Mouse (Mus musculus) neural tube, embryonic 14.5 days (tissue): Measurements from ENCODE around the gene Rhobtb1. TPM values are rescaled to one million over a fixed set of nuclear protein-coding genes. Genes with fewer than 3 reads are reported as not detected.

Source experiments
- ATAC-seq: fragments of 200-750 bp; cut with Nextera tagmentation; 2 replicates; pipeline ENCODE4 v1.8.0; 2017; ENCODE audit warnings: low read depth, mild to moderate bottlenecking, moderate TSS enrichment, moderate library complexity
- H3K27ac ChIP-seq: fragments of 300-500 bp; sonication (generic); 2 replicates; pipeline ENCODE4 v1.5.1; 2014; ENCODE audit warnings: low read depth, mild to moderate bottlenecking, control low read depth, low read length, moderate library complexity, mixed read lengths
- H3K27me3 ChIP-seq: fragments of 300-500 bp; sonication (generic); 2 replicates; pipeline ENCODE4 v1.6.1; 2014; ENCODE audit warnings: low read length; ENCODE audit not compliant: control insufficient read depth, insufficient read depth
- H3K36me3 ChIP-seq: fragments of 300-500 bp; sonication (generic); 2 replicates; pipeline ENCODE4 v1.6.1; 2014; ENCODE audit warnings: low read length, mixed read lengths; ENCODE audit not compliant: control insufficient read depth, insufficient read depth
- H3K4me1 ChIP-seq: fragments of 300-500 bp; sonication (generic); 2 replicates; pipeline ENCODE4 v1.6.1; 2014; ENCODE audit warnings: low read length; ENCODE audit not compliant: control insufficient read depth, insufficient read depth
- H3K4me2 ChIP-seq: fragments of 300-500 bp; sonication (generic); 2 replicates; pipeline ENCODE4 v1.6.1; 2014; ENCODE audit warnings: mild to moderate bottlenecking, low read depth, low read length, control low read depth
- H3K4me3 ChIP-seq: fragments of 300-500 bp; sonication (generic); 2 replicates; pipeline ENCODE4 v1.5.1; 2014; ENCODE audit warnings: low read depth, low read length, control low read depth, mixed read lengths
- H3K9ac ChIP-seq: fragments of 300-500 bp; sonication (generic); replicated peaks from 2 replicates; pipeline ENCODE4 v1.6.1; 2014; ENCODE audit warnings: low read depth, mild to moderate bottlenecking, control low read depth, low read length, mixed read lengths
- H3K9me3 ChIP-seq: fragments of 300-500 bp; sonication (generic); 2 replicates; pipeline ENCODE4 v1.6.1; 2016; ENCODE audit warnings: low read length; ENCODE audit not compliant: control insufficient read depth
- WGBS: fragments of 180-500 bp; shearing (Covaris S2); extraction: QIAGEN DNeasy Blood & Tissue Kit; methylation state at CpG from one replicate; pipeline ENCODE4 v1.1.7; 2014; 5-methylcytosine and 5-hydroxymethylcytosine counted together
- polyA plus RNA-seq: library from polyadenylated mRNA; unstranded; fragments of >200 nt; fragmentation: Nextera tagmentation; extraction: Ambion mirVana; gene quantifications from 2 replicates; pipeline ENCODE4 v1.2.1, GENCODE M21; 2014

Gene Rhobtb1
- polyA plus RNA-seq, 1 experiment from 2014 or later: 17.3 TPM

- no peak overlapping the region for H3K4me3 ChIP-seq
- H3K4me1 ChIP-seq: no peaks in the 10 kb centered on the region
- no peak overlapping the region for H3K4me2 ChIP-seq
- ATAC-seq: no peak
- no peaks in the 10 kb centered on the region for H3K27me3 ChIP-seq
- H3K27ac ChIP-seq: no peak overlapping the region
- H3K9me3 ChIP-seq: no peaks in the 10 kb centered on the region
- no peak overlapping the region for H3K9ac ChIP-seq
- WGBS: 92% methylated on average over 12 of the region's 12 CpGs
- no peaks in the 10 kb centered on the region for H3K36me3 ChIP-seq
Observed at GRCm38 (mm10) chr10:69275811-69276775, 124.9 kb downstream of the Rhobtb1 start.

DNA sequence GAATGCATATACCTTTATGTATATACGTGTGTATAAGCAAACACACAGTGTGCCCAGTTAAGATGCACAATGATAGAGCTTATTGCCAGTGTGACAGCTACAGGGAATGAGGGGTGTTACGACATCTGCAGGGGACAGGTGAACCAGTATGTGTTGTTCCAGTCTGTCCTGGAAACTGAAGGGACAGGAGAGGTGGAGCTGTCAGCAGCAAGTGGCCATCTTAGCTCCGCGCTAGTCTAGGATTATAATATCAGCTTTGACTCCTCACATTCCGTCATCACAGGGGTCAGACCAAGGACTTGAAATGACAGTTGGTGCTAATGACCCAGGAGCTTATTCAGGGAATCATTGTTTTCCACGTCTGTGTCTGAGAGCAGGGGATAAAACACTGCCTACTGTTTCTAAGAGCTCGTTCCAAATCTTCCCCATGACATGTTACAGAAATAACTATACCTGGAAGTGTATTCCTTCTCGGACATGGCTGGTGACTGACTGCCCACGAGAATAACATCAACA lies 125.7 kb downstream of the Rhobtb1 start:
- Histone ChIP-seq H3K27ac (no peak overlapping the region), H3K4me3 (no peak overlapping the region), H3K4me2 (no peak overlapping the region), H3K9ac (no peak overlapping the region), H3K27me3 (no peaks in the 10 kb centered on the region), H3K9me3 (no peaks in the 10 kb centered on the region), H3K36me3 (no peaks in the 10 kb centered on the region), H3K4me1 (no peaks in the 10 kb centered on the region)
- ATAC-seq: no peak
- 85% methylated on average over 9 of the region's 9 CpGs for WGBS

DNA sequence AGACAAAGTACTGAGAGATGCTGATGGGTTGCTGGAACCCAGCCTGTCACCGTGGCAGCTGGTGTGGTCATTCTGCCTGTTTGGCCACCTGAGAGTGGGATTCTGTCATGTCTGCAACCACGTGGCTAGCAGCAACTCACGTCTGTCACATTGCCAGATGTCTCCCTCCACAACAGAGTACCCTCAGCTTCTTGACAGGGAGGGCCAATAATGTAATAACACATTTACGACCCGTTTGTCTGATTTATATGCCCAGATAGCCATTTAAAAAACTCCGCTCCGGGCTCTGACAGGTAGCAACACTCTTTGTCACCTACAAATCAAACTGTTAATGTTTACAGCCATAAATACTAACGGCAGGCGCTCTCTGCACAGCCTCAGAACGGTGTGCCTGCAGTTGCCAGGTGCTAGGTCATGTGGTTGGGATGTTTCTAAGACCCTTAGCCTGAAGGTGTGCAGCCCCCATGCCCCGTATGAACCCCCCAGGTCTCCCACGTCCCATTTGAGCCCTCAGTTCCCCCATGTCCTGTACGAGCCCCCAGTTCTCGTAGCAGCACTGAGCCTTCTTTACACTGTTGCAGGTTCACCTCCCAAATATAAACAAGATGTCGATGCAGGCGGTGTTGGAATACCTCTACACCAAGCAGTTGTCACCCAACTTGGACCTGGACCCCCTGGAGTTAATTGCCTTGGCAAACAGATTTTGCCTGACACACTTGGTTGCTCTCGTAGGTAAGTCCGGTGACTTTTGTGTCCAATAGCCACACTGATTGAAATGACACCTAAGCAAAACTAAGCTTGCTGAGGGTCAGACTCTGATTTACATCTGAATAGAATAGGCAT lies 127.8 kb downstream of the Rhobtb1 start:
- Histone ChIP-seq H3K9ac (no peak overlapping the region), H3K27ac (no peak overlapping the region), H3K4me1 (no peaks in the 10 kb centered on the region), H3K27me3 (no peaks in the 10 kb centered on the region), H3K36me3 (no peaks in the 10 kb centered on the region), H3K9me3 (no peaks in the 10 kb centered on the region), H3K4me3 (no peak overlapping the region), H3K4me2 (no peak overlapping the region)
- 57% methylated on average over 18 of the region's 18 CpGs for WGBS
- peak; percentile 79 for ATAC-seq

DNA sequence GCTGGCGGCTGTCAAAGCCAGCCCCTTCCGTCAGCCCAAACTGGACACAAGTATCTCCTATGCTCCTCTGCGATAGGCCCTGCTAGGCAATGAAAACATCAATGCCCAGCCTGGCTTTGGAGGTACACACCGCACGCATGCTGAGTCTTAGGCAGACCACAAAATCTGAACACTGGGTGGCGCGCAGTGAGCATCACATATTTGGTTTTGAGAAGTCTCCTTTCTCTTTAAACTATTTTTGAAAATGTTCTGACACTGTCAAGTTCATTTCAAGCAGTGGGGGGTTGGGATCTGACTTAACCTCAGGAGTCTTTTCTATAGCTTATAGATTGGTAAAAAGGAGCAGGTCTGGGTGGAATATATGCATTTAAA lies 128.4 kb downstream of the Rhobtb1 start:
- H3K27me3 ChIP-seq: no peaks in the 10 kb centered on the region
- H3K27ac ChIP-seq: no peak overlapping the region
- H3K4me3 ChIP-seq: no peak overlapping the region
- ATAC-seq: no peak
- WGBS: 78% methylated on average over 7 of the region's 7 CpGs
- H3K4me2 ChIP-seq: no peak overlapping the region
- H3K9me3 ChIP-seq: no peaks in the 10 kb centered on the region
- H3K4me1 ChIP-seq: no peaks in the 10 kb centered on the region
- H3K9ac ChIP-seq: no peak overlapping the region
- no peaks in the 10 kb centered on the region for H3K36me3 ChIP-seq

GRCm38 (mm10) chr10:69286939-69287338 lies 135.7 kb downstream of the Rhobtb1 start:
- no peaks in the 10 kb centered on the region for H3K4me1 ChIP-seq
- H3K27ac ChIP-seq: no peak overlapping the region
- no peaks in the 10 kb centered on the region for H3K36me3 ChIP-seq
- WGBS: 96% methylated on average over 3 of the region's 3 CpGs
- no peak overlapping the region for H3K9ac ChIP-seq
- no peak overlapping the region for H3K4me3 ChIP-seq
- H3K27me3 ChIP-seq: no peaks in the 10 kb centered on the region
- no peaks in the 10 kb centered on the region for H3K9me3 ChIP-seq
- no peak overlapping the region for H3K4me2 ChIP-seq
- no peak for ATAC-seq

DNA sequence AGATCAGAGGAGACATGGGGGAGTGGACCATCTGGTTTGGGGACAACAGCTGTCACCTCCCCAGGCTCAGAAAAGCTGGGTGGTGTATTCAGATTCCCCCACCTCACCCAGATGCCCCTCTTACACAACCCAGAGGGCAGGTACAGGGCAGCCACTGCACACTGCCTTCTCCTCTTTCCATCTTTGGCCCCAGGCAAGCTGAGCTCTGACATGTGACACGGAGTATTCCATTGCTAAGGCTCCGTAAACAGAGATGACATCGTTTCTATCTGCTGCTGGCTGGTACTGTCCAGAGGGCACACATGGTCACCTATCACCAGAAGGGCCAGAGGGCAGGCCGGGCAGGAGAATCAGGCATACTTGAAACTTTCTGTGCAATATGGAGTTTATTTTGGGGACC lies 136.9 kb downstream of the Rhobtb1 start:
- no peaks in the 10 kb centered on the region for H3K4me1 ChIP-seq
- no peak overlapping the region for H3K9ac ChIP-seq
- H3K36me3 ChIP-seq: no peaks in the 10 kb centered on the region
- H3K27me3 ChIP-seq: no peaks in the 10 kb centered on the region
- ATAC-seq: no peak
- H3K4me2 ChIP-seq: no peak overlapping the region
- 88% methylated on average over 4 of the region's 4 CpGs for WGBS
- no peak overlapping the region for H3K27ac ChIP-seq
- H3K4me3 ChIP-seq: no peak overlapping the region
- H3K9me3 ChIP-seq: no peaks in the 10 kb centered on the region

DNA sequence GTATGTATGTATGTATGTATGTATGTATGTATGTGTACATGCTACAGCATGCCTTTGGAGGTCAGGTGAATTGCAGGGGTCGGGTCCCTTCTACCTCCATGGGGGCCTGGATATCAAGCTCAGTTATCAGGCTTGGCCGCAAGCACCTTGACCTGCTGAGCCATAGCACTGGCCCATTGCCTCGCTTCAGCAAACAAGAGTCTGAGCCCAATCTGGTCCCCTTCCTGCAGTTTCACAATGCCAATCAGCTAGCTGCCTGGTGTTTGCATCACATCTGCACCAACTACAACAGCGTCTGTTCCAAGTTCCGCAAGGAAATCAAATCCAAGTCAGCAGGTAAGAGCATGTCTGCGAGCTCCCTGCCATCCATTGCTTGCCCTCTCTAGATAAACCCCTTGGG lies 137.5 kb downstream of the Rhobtb1 start:
- Histone ChIP-seq H3K4me1 (no peaks in the 10 kb centered on the region), H3K9ac (no peak overlapping the region), H3K9me3 (no peaks in the 10 kb centered on the region), H3K4me3 (no peak overlapping the region), H3K27me3 (no peaks in the 10 kb centered on the region), H3K4me2 (no peak overlapping the region), H3K36me3 (no peaks in the 10 kb centered on the region), H3K27ac (no peak overlapping the region)
- no peak for ATAC-seq
- WGBS: 93% methylated on average over 6 of the region's 6 CpGs

- H3K9me3 ChIP-seq: no peaks in the 10 kb centered on the region
- 93% methylated on average over 8 of the region's 8 CpGs for whole genome bisulfite sequencing
- H3K4me1 ChIP-seq: no peaks in the 10 kb centered on the region
- H3K27me3 ChIP-seq: no peaks in the 10 kb centered on the region
- no peak overlapping the region for H3K4me2 ChIP-seq
- no peak overlapping the region for H3K27ac ChIP-seq
- no peak for ATAC-seq
- H3K36me3 ChIP-seq: no peaks in the 10 kb centered on the region
- no peak overlapping the region for H3K9ac ChIP-seq
- H3K4me3 ChIP-seq: no peak overlapping the region
Observed at GRCm38 (mm10) chr10:69290736-69291135, 139.5 kb downstream of the Rhobtb1 start.

DNA sequence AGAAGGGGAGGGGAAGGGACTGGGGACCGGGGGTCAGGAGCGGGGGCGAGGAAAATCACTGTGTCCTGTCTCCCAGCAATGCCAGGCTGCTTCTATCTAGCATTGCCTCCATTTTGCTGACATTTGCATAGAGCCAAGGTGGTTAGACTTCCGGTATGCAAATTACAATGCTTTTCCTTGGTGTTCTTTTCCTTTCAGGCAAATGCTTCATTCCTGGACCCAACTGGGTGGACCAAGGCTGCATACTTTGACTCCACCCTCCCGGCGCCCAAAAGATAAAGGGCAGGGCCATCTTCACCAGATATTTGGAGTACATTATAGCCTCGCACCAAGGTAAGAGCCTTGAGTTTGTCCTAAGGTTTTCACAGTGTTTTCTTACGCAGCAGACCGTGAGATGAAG lies 144.7 kb downstream of the Rhobtb1 start:
- H3K27me3 ChIP-seq: no peaks in the 10 kb centered on the region
- no peaks in the 10 kb centered on the region for H3K4me1 ChIP-seq
- whole genome bisulfite sequencing: 92% methylated on average over 9 of the region's 9 CpGs
- H3K9ac ChIP-seq: no peak overlapping the region
- no peak overlapping the region for H3K27ac ChIP-seq
- H3K4me2 ChIP-seq: no peak overlapping the region
- ATAC-seq: no peak
- H3K9me3 ChIP-seq: no peaks in the 10 kb centered on the region
- no peak overlapping the region for H3K4me3 ChIP-seq
- H3K36me3 ChIP-seq: no peaks in the 10 kb centered on the region
